Mouse (Mus musculus): Measurements from ENCODE around the gene Prkaa2. TPM values are rescaled to one million over a fixed set of nuclear protein-coding genes. Genes with fewer than 3 reads are reported as not detected.

Prkaa2 gene
- total RNA-seq, 1 experiment: 3.9 TPM

- TF ChIP-seq MAFK (IDR thresholded peaks at IDR 0.05; ENCODE audit: insufficient read depth, low read depth, low read length) (no peak), HCFC1 (IDR thresholded peaks at IDR 0.05; ENCODE audit: borderline replicate concordance, insufficient read depth, low read length) (no peak), CHD2 (IDR thresholded peaks at IDR 0.05; ENCODE audit: low read depth, low read length) (no peak), ZNF384 (IDR thresholded peaks at IDR 0.05; ENCODE audit: low read depth, low read length) (no peak), ZC3H11A (IDR thresholded peaks at IDR 0.05; ENCODE audit: borderline replicate concordance, low read depth, low read length) (no peak)
- no peak overlapping the region for H3K9ac ChIP-seq (ENCODE audit: insufficient read depth, low read depth, low read length, poor library complexity, severe bottlenecking)
- in situ Hi-C loops (cut with MboI; ENCODE audit: low sequenced_read_pairs in 2 of 2, unreplicated experiment in 2 of 2): loop anchor here in 1 of 2 experiments (25.0 kb wide), 1 partner anchor 783 kb away; no protein-coding TSS in a partner anchor
These were observed 19.5 kb upstream of the Prkaa2 start for GRCm38 (mm10) chr4:105129212-105129611.

GRCm38 (mm10) chr4:105122429-105122828 is 12.7 kb upstream of the Prkaa2 start:
- DNase-seq (ENCODE audit: low read depth, low spot score): peak; percentile 65
- TF ChIP-seq ZC3H11A (IDR thresholded peaks at IDR 0.05; ENCODE audit: borderline replicate concordance, low read depth, low read length): peak; percentile 32; the same call in 1 of the 2 replicates
- TF ChIP-seq HCFC1 (IDR thresholded peaks at IDR 0.05; ENCODE audit: borderline replicate concordance, insufficient read depth, low read length): no peak
- TF ChIP-seq MAFK (IDR thresholded peaks at IDR 0.05; ENCODE audit: insufficient read depth, low read depth, low read length): no peak
- no peak for TF ChIP-seq CHD2 (IDR thresholded peaks at IDR 0.05; ENCODE audit: low read depth, low read length)
- no peak for TF ChIP-seq ZNF384 (IDR thresholded peaks at IDR 0.05; ENCODE audit: low read depth, low read length)
- no peaks in the 10 kb centered on the region for H3K4me1 ChIP-seq (ENCODE audit: control insufficient read depth in 2 of 2, insufficient read depth in 2 of 2, low read length in 2 of 2, poor library complexity in 1 of 2)
- H3K36me3 ChIP-seq (ENCODE audit: control insufficient read depth, insufficient read depth, low read length, poor library complexity, severe bottlenecking): no peaks in the 10 kb centered on the region
- H3K9ac ChIP-seq (ENCODE audit: insufficient read depth, low read depth, low read length, poor library complexity, severe bottlenecking): no peak overlapping the region
- H3K9me3 ChIP-seq (ENCODE audit: control insufficient read depth, insufficient read depth, low read depth, low read length): no peaks in the 10 kb centered on the region
- H3K27ac ChIP-seq (ENCODE audit: insufficient read depth, low read depth, low read length, poor library complexity, severe bottlenecking): no peak overlapping the region
- no peak overlapping the region for H3K4me3 ChIP-seq (ENCODE audit: insufficient read depth in 1 of 2, low read depth in 1 of 2, low read length in 2 of 2, poor library complexity in 1 of 2, severe bottlenecking in 1 of 2)
- in situ Hi-C loops (cut with MboI; ENCODE audit: low sequenced_read_pairs in 2 of 2, unreplicated experiment in 2 of 2): no loop called here

More at GRCm38 (mm10) chr4:105129212-105129611, 19.5 kb upstream of the Prkaa2 start:
- no peaks in the 10 kb centered on the region for H3K36me3 ChIP-seq (ENCODE audit: control insufficient read depth, insufficient read depth, low read length, poor library complexity, severe bottlenecking)
- DNase-seq (ENCODE audit: low read depth, low spot score): no peak
- no peaks in the 10 kb centered on the region for H3K9me3 ChIP-seq (ENCODE audit: control insufficient read depth, insufficient read depth, low read depth, low read length)
- H3K27ac ChIP-seq (ENCODE audit: insufficient read depth, low read depth, low read length, poor library complexity, severe bottlenecking): no peak overlapping the region
- no peak overlapping the region for H3K4me3 ChIP-seq (ENCODE audit: insufficient read depth in 1 of 2, low read depth in 1 of 2, low read length in 2 of 2, poor library complexity in 1 of 2, severe bottlenecking in 1 of 2)
- H3K4me1 ChIP-seq (ENCODE audit: control insufficient read depth in 2 of 2, insufficient read depth in 2 of 2, low read length in 2 of 2, poor library complexity in 1 of 2): no peaks in the 10 kb centered on the region

GRCm38 (mm10) chr4:105121081-105121480 is 11.4 kb upstream of the Prkaa2 start:
- H3K4me1 ChIP-seq (ENCODE audit: control insufficient read depth in 2 of 2, insufficient read depth in 2 of 2, low read length in 2 of 2, poor library complexity in 1 of 2): no peaks in the 10 kb centered on the region
- no peak for TF ChIP-seq ZC3H11A (IDR thresholded peaks at IDR 0.05; ENCODE audit: borderline replicate concordance, low read depth, low read length)
- no peak for TF ChIP-seq HCFC1 (IDR thresholded peaks at IDR 0.05; ENCODE audit: borderline replicate concordance, insufficient read depth, low read length)
- TF ChIP-seq MAFK (IDR thresholded peaks at IDR 0.05; ENCODE audit: insufficient read depth, low read depth, low read length): no peak
- no peak for TF ChIP-seq CHD2 (IDR thresholded peaks at IDR 0.05; ENCODE audit: low read depth, low read length)
- TF ChIP-seq ZNF384 (IDR thresholded peaks at IDR 0.05; ENCODE audit: low read depth, low read length): no peak
- H3K9me3 ChIP-seq (ENCODE audit: control insufficient read depth, insufficient read depth, low read depth, low read length): no peaks in the 10 kb centered on the region
- no peak for DNase-seq (ENCODE audit: low read depth, low spot score)
- no peak overlapping the region for H3K4me3 ChIP-seq (ENCODE audit: insufficient read depth in 1 of 2, low read depth in 1 of 2, low read length in 2 of 2, poor library complexity in 1 of 2, severe bottlenecking in 1 of 2)
- H3K9ac ChIP-seq (ENCODE audit: insufficient read depth, low read depth, low read length, poor library complexity, severe bottlenecking): no peak overlapping the region
- no peak overlapping the region for H3K27ac ChIP-seq (ENCODE audit: insufficient read depth, low read depth, low read length, poor library complexity, severe bottlenecking)
- no peaks in the 10 kb centered on the region for H3K36me3 ChIP-seq (ENCODE audit: control insufficient read depth, insufficient read depth, low read length, poor library complexity, severe bottlenecking)
- in situ Hi-C loops (cut with MboI; ENCODE audit: low sequenced_read_pairs in 2 of 2, unreplicated experiment in 2 of 2): no loop called here

DNA sequence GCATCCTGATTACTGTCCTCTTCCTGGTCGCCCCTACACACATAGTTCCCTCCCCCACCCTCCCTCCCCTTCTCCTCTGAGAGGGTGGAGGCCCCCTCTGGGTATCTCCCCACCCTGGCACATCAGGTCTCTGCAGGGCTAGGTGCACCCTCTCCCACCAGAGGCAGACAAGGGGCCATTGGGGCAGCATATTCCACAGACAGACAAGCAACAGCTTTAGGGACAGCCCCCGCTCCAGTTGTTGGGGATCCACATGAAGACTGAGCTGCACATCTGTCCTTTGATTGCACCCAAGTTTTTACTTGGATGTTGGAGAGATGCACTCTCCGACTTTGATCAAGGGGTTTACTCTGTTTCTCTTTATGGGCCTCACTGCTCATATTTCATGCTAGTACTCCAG is 3.8 kb upstream of the Prkaa2 start:
- H3K4me1 ChIP-seq (ENCODE audit: control insufficient read depth in 2 of 2, insufficient read depth in 2 of 2, low read length in 2 of 2, poor library complexity in 1 of 2): peaks cover 2 to 5% of the 10 kb centered on the region in 2 experiments; a peak in 2 of 4 replicates
- no peak overlapping the region for H3K27ac ChIP-seq (ENCODE audit: insufficient read depth, low read depth, low read length, poor library complexity, severe bottlenecking)
- no peak overlapping the region for H3K9ac ChIP-seq (ENCODE audit: insufficient read depth, low read depth, low read length, poor library complexity, severe bottlenecking)
- H3K36me3 ChIP-seq (ENCODE audit: control insufficient read depth, insufficient read depth, low read length, poor library complexity, severe bottlenecking): no peaks in the 10 kb centered on the region
- no peak overlapping the region for H3K4me3 ChIP-seq (ENCODE audit: insufficient read depth in 1 of 2, low read depth in 1 of 2, low read length in 2 of 2, poor library complexity in 1 of 2, severe bottlenecking in 1 of 2)
- no peaks in the 10 kb centered on the region for H3K9me3 ChIP-seq (ENCODE audit: control insufficient read depth, insufficient read depth, low read depth, low read length)
- TF ChIP-seq ZC3H11A (IDR thresholded peaks at IDR 0.05; ENCODE audit: borderline replicate concordance, low read depth, low read length): no peak
- no peak for TF ChIP-seq ZNF384 (IDR thresholded peaks at IDR 0.05; ENCODE audit: low read depth, low read length)
- TF ChIP-seq HCFC1 (IDR thresholded peaks at IDR 0.05; ENCODE audit: borderline replicate concordance, insufficient read depth, low read length): no peak
- no peak for TF ChIP-seq MAFK (IDR thresholded peaks at IDR 0.05; ENCODE audit: insufficient read depth, low read depth, low read length)
- no peak for TF ChIP-seq CHD2 (IDR thresholded peaks at IDR 0.05; ENCODE audit: low read depth, low read length)
- no peak for DNase-seq (ENCODE audit: low read depth, low spot score)
- in situ Hi-C loops (cut with MboI; ENCODE audit: low sequenced_read_pairs in 2 of 2, unreplicated experiment in 2 of 2): no loop called here

Measured in ES-E14 (cell line).